Mouse (Mus musculus): ENCODE measurements around the gene Negr1. TPM values are rescaled to one million over a fixed set of nuclear protein-coding genes. Genes with fewer than 3 reads are reported as not detected.
A peak's percentile ranks its signal among the peaks of the same experiment; 100 is the strongest.

The Negr1 gene
- total RNA-seq (2021): under 1 TPM; 0.56 TPM
- long read RNA-seq, experiment 1, partial matches to known transcripts: 1 of 1 reads
- long read RNA-seq, experiment 1, other reads (novel, unspliced or antisense): 0 of 1 reads
- long read RNA-seq, experiment 2: 0 reads

DNA sequence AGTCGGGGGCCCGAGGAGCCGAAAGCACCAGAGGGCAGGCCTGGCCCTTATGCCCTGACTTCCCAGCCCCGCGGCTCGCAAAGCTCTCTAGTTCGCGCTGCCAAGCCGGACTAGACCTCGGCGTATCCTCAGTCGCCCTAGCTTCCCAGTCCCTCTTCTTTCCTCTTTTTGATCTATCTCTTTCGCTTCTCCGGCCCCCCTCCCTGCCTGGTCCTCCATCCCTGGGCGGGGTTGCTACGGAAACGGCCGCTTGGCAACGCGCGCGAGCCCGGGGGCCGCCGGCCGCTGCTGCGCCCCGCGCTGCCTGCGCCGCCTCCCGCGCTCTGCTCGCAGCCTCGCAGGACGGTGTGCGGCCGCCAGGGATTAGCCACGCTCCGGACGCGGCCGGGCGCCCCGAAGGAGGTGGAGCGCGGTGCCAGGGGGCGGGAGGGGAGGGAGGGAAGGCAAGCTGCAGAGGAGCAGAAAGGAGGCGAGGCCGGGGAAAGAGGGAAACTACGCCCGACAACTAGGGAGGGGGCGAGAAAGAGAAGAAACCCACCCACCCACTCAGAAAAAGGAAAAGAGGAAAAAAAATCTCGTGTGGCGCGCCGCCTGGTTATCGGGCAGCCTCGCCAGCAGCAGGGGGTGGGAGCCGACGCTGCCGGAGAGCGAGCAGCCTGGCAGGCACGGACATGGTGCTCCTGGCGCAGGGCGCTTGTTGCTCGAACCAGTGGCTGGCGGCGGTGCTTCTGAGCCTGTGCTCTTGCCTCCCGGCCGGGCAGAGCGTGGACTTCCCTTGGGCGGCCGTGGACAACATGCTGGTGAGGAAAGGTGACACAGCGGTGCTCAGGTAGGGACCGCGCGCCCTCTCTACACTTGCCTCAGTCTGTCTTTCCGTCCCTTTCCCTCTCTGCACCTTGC is at the start of gene Negr1:
Negr1 (plus strand) TSS at position 271 of the 900 bp plus-strand sequence.
- TF ChIP-seq CTCF (IDR thresholded peaks at IDR 0.05): no peak
- DNase-seq: peak; percentile 72
- Histone ChIP-seq H3K27ac (peak within 1 kb of the TSS; percentile 77), H3K4me3 (peak within 1 kb of the TSS; percentile 74)
- intact Hi-C loops (cut with DNase I): no loop called here

DNA sequence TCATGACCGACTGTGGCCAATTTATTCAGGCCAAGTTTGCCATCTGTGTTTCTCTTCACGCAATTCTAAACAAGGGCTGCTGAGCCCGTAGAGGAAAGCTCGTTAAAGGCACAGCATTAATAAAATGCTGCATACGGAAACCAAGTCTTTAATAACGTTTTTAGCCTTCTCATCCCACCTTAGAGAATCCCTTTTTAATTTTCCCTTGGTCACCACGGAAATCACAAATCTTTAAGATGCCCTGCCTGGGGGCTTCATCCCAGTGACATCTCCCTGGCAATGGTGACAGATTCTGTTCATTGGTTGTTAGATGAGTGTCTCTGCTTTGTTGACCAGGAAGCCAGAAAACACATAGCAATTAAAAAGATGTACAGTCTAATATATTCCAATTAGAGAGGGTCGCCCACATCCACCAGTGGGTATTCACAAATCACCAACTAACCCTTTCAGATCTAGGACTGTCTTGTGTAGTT is 35.1 kb upstream of the Negr1 start:
- no peak for TF ChIP-seq CTCF (IDR thresholded peaks at IDR 0.05)
- DNase-seq: no peak
- no peak overlapping the region for H3K4me3 ChIP-seq
- intact Hi-C loops (cut with DNase I): no loop called here
- H3K27ac ChIP-seq: no peak overlapping the region

DNA sequence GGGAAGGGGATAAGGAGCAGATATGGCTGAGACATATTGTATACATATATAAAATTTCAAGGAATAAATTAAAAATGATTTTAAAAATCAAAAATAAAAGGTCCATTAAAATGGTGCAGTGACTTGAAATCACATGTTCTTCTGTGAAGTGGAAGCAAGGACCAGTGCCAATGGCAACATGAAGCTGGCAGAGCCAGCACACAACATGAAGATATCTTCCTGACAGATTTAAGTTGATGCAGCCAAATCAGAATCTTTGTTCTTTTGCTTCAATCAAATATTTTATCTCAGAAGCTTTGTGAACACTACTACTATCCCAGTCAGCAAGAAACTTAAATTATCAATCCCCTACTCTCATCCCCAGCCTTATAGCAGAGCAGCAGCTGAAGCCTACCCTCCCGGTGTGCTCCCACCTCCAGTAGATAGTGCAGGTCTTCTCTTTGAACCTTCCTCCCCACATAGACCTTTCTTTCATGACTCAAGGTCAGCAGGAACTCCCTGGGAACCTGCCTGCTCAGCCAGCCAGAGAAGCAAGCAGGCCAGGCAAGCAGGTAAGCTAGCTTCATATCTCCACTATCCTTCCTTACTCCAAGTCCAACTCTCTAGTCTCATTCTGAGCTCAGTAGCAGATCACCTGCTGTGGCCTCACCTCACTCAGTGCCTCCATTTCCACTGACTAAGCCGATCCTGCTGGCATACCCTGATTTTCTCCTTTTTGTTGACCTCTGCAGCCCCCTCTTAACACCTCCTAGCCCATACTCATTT is 34.2 kb upstream of the Negr1 start:
- H3K4me3 ChIP-seq: no peak overlapping the region
- no peak for DNase-seq
- no peak for TF ChIP-seq CTCF (IDR thresholded peaks at IDR 0.05)
- no peak overlapping the region for H3K27ac ChIP-seq
- intact Hi-C loops (cut with DNase I): no loop called here

DNA sequence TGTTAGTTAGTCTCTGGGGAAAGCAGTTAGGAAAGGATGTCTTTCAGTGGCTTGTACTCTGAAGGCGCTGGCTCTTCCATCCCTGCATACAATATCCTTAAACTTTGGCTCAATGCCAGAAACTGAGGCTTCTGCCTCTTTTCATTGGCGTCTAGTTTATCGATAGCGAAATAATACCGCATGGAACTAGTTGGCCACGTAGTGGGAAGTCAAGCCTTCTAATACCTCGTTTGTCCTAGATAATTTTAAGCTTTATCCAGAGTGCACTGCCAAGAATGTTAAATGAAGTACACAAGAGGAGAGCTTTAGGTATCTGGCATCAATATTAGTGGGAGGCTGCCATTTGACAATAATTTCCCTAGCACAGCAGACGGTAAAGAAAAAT is 2.2 kb upstream of the Negr1 start:
- intact Hi-C loops (cut with DNase I): no loop called here
- no peak for TF ChIP-seq CTCF (IDR thresholded peaks at IDR 0.05)
- Histone ChIP-seq H3K4me3 (peak overlapping the region; percentile 74), H3K27ac (no peak overlapping the region)
- DNase-seq: no peak

DNA sequence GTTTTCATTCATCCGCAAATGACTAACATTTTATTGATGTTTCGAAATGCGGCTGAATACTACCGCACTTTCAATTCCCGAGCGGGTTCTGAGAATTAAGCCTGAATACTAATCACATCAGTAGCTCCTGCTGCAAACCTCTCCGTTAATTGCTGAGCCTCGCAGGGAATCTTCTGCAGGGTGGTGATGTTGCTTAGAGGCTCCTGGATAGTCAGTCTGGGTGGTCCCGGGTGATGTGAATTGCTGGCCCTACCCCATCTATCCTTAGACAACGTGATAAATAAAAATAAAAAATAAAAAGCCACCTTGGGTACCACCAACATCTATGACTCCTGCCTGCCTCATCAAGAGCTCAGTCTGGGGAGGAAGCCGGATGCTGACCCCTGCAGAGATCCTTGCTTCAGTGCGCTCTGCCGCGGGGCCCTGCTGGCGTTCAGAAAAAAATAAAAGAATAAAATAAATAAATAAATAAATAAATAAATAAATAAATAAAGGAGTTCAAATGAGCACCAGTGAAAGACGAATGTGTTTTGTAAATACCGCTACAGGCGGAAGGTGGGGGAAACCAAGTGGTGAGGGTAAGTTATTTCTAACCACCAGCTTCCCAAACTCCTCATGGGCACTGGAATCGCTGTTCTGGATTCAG is 1.6 kb upstream of the Negr1 start:
- DNase-seq: no peak
- peak overlapping the region; percentile 77 for H3K27ac ChIP-seq
- no peak for TF ChIP-seq CTCF (IDR thresholded peaks at IDR 0.05)
- peak overlapping the region; percentile 74 for H3K4me3 ChIP-seq
- intact Hi-C loops (cut with DNase I): no loop called here

DNA sequence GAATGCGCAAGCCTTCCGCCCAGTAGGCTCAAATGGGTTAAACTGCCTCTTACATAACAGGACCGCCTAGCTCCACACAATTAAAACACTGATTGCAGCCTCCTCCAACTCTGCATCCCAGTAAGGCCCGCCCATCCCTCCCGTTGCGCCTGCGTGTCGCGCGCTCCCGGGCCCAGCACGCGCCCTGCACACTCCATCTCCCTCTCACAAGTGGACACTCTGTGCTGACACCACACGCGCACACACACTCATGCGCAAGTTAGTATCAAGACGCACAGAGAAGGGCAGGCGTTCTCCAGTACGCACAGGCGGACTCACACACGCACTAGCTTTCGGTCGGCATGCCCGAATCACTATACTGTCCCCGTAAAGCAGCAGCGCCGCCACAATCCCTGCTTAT is 828 bp upstream of the Negr1 start:
- peak overlapping the region; percentile 74 for H3K4me3 ChIP-seq
- TF ChIP-seq CTCF (IDR thresholded peaks at IDR 0.05): no peak
- peak; percentile 72 for DNase-seq
- intact Hi-C loops (cut with DNase I): no loop called here
- H3K27ac ChIP-seq: peak overlapping the region; percentile 77

DNA sequence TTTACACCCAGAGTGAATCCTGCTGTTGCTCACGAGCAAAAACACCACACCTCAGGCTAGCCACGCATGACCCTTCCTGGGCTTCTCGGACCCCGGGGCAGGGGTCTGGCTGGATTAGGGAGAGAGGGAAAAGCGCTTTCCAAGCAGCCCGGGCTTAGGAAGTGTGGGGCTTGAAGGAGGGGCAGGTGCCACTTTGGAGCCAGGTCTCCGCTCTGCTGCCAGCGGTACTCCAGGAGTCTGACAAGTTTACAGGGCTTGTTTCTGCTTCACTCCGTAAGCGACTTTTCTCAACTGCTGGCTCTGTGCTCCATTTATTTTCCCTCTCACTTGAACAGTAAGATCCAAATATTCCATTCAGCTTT is 811 bp downstream of the Negr1 start:
- intact Hi-C loops (cut with DNase I): no loop called here
- peak overlapping the region; percentile 74 for H3K4me3 ChIP-seq
- TF ChIP-seq CTCF (IDR thresholded peaks at IDR 0.05): no peak
- H3K27ac ChIP-seq: no peak overlapping the region; the same call in 1 of the 2 replicates
- no peak for DNase-seq

DNA sequence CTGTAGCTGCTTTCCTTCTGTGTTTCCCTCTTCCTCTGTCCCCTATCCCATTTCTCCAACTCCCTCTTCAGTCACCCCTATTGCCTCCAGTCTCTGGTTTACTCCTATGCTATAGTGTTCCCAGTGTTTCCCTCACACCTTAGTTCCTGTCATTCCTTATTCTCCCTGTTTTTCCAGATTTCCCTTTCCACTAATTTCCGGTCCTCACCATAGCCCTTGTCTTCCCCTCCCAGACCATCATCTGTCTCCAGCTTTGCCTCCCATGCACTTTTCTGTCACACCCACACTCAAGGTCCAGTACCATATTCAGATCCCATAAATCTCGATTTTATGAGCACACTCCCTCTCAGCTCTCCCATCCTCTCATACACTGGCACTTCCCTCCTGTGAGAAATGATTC is 1.2 kb downstream of the Negr1 start:
- intact Hi-C loops (cut with DNase I): no loop called here
- H3K4me3 ChIP-seq: peak overlapping the region; percentile 74
- DNase-seq: no peak
- H3K27ac ChIP-seq: no peak overlapping the region
- no peak for TF ChIP-seq CTCF (IDR thresholded peaks at IDR 0.05)

DNA sequence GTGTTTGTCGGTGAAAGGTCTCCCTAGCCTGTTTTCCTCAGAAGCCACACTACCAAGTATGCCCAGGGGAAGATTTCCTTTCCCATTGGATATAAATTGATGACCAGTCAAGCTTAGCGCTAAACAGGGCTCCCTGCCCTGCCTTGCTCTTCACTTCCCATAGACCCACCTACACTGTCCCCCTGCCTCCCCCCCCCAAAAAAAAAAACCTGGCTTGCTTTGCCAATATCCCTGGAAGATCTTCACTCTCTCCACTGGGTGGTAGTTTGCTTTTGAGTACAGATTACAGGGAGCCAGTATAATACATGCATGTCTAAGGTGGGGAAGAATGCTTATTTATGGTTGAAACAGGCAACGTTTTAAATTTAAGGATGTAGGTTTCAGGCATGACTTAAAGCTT is 1.8 kb downstream of the Negr1 start:
- TF ChIP-seq CTCF (IDR thresholded peaks at IDR 0.05): no peak
- no peak overlapping the region for H3K4me3 ChIP-seq
- intact Hi-C loops (cut with DNase I): no loop called here
- no peak overlapping the region for H3K27ac ChIP-seq
- no peak for DNase-seq

DNA sequence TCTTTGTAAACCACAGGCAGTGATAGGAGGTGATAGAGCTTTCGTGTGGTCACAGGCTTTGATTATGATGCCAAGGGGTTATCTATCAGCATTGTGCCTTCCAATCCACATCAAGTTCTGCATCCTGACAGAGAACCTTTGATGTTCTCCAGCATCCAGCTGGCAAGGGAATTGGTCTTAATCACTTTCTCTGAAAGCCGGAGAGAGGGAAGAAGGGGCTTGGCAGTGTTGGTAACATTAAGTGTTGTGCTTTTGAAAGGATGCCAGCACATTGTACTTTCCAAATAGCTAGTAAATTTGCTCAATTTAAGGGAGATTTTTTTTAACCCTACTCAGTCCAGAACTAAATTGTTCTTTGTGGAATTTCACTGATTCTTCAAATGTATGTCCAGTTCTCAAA is 11.9 kb downstream of the Negr1 start:
- no peak overlapping the region for H3K27ac ChIP-seq
- TF ChIP-seq CTCF (IDR thresholded peaks at IDR 0.05): no peak
- intact Hi-C loops (cut with DNase I): no loop called here
- no peak for DNase-seq
- no peak overlapping the region for H3K4me3 ChIP-seq

DNA sequence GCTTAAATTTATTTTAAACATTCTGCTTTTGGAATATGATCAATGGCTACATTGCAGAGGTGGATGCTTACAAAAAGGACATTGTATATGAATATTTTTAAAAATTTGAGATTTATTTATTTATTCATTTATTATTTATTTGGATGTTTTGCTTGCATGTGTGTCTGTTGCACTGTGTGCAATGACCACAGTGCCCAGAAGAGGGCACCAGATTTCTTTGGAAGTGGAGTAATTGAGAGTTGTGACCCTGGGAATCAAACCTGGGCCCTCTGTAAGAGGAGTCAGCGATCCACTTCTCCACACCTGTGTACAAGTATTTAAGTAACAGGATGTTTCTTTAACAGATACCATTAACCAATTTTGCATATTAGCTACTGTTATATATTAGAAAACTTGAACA is 14.7 kb downstream of the Negr1 start:
- no peak for DNase-seq
- intact Hi-C loops (cut with DNase I): no loop called here
- peak; percentile 17; the same call in 1 of the 2 replicates for TF ChIP-seq CTCF (IDR thresholded peaks at IDR 0.05)
- H3K27ac ChIP-seq: no peak overlapping the region
- H3K4me3 ChIP-seq: no peak overlapping the region

DNA sequence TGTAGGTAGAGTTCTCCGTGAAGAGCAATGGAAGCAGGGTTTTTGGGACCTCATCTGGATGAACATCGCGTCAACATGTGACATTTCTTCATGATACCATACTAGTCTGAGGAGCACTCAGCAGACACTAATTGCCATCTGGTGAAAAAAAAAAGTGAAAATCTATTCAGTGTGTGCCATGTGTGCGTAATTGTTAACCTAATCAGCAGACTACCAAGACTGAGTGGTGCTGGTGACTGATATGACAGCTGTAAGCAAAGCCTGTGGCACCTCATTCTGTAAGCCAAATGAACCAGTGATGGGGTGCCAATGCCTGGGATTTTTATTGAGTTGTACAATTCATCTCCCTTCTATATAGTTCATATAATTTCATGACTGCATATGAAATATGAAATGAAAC is 29.0 kb downstream of the Negr1 start:
- no peak for TF ChIP-seq CTCF (IDR thresholded peaks at IDR 0.05)
- no peak overlapping the region for H3K27ac ChIP-seq
- H3K4me3 ChIP-seq: no peak overlapping the region
- intact Hi-C loops (cut with DNase I): no loop called here
- no peak for DNase-seq

DNA sequence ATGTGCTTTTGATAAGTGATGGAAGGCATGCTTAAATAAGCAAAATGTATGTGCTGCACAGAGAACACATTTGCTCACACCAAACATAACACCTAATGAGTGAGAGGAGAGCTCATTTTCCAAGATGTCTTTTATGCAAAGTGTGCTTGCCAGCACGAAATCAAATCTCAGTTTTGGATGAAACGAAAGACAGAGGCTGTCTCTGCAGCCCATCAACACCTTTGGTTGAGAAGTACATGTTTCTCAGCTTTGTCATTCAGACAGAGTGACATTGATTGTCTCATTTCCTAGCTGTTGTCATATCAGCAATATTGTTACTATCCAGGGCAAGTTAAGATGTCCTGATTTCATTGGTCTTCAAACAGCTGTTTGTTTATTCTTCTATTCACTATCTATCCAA is 29.5 kb downstream of the Negr1 start:
- no peak overlapping the region for H3K4me3 ChIP-seq
- no peak overlapping the region for H3K27ac ChIP-seq
- DNase-seq: no peak
- intact Hi-C loops (cut with DNase I): no loop called here
- TF ChIP-seq CTCF (IDR thresholded peaks at IDR 0.05): no peak

All from gastrocnemius, adult 2 months (tissue).